Mouse (Mus musculus): ENCODE measurements around the gene Grid2.

- no peak for TF ChIP-seq CTCF (IDR thresholded peaks at IDR 0.05; ENCODE audit: borderline replicate concordance, control insufficient read depth, extremely low read depth, insufficient read depth, low read length, poor library complexity)
- no peak for TF ChIP-seq POLR2A (IDR thresholded peaks at IDR 0.05; ENCODE audit: control insufficient read depth, extremely low read depth, insufficient read depth, low read length, poor library complexity)
These were observed 259.3 kb downstream of the Grid2 start for GRCm38 (mm10) chr6:63515016-63515415.
